In genomic region chr12:91027681-91028080, GRCm38 (mm10) we compare ENCODE assay signal across 15 mouse cellular contexts.
DNase-seq lines count a peak whose midpoint lies in the region; ATAC-seq and TF ChIP-seq lines count a peak whose summit lies in the region.
"Had no signal": no experiment of that assay in that cellular context is flagged by ENCODE, and none has a peak within 500 bp of the region (broad histone marks: within the 10 kb centered on the region; RNA-seq: fewer than 3 reads in every experiment).

No protein-coding gene starts in this region.

- no peak overlapping the region for H3K27ac ChIP-seq in embryonic facial prominence, embryonic 13.5 days
- H3K27ac ChIP-seq in limb, embryonic 14.5 days (replicated peaks; ENCODE audit: low read depth, low read length): no peak overlapping the region
- H3K27ac ChIP-seq in hindbrain, embryonic 14.5 days: no peak overlapping the region
- H3K27ac ChIP-seq in neural tube, embryonic 15.5 days (replicated peaks): no peak overlapping the region
- H3K27ac ChIP-seq: forebrain, embryonic 10.5 days; hindbrain, embryonic 15.5 days; midbrain, embryonic 15.5 days had no signal

- 0 out of 2 replicates have a peak, but pooled peaks have one; percentile 6 for ATAC-seq in embryonic facial prominence, embryonic 13.5 days (ENCODE audit: insufficient number of reproducible peaks, insufficient read depth, low FRiP score, low TSS enrichment, low read depth)
- peak; percentile 44 for ATAC-seq in limb, embryonic 14.5 days (ENCODE audit: low FRiP score, low read depth)
- no peak for ATAC-seq in hindbrain, embryonic 14.5 days (ENCODE audit: low FRiP score)
- no peak for ATAC-seq in neural tube, embryonic 15.5 days (ENCODE audit: low FRiP score)
- ATAC-seq: midbrain, embryonic 15.5 days had no signal

- no peaks in the 10 kb centered on the region for H3K4me1 ChIP-seq in embryonic facial prominence, embryonic 13.5 days
- no peaks in the 10 kb centered on the region for H3K4me1 ChIP-seq in limb, embryonic 14.5 days (ENCODE audit: control insufficient read depth, insufficient read depth, low read length)
- H3K4me1 ChIP-seq in hindbrain, embryonic 14.5 days (replicated peaks; ENCODE audit: control insufficient read depth, insufficient read depth, low read length): no peaks in the 10 kb centered on the region
- no peaks in the 10 kb centered on the region for H3K4me1 ChIP-seq in neural tube, embryonic 15.5 days
- H3K4me1 ChIP-seq: forebrain, embryonic 10.5 days; hindbrain, embryonic 15.5 days; midbrain, embryonic 15.5 days had no signal

- H3K36me3 ChIP-seq in embryonic facial prominence, embryonic 13.5 days: no peaks in the 10 kb centered on the region
- H3K36me3 ChIP-seq in limb, embryonic 14.5 days (ENCODE audit: control insufficient read depth, insufficient read depth, low read length): no peaks in the 10 kb centered on the region
- no peaks in the 10 kb centered on the region for H3K36me3 ChIP-seq in hindbrain, embryonic 14.5 days (replicated peaks; ENCODE audit: control insufficient read depth, insufficient read depth)
- no peaks in the 10 kb centered on the region for H3K36me3 ChIP-seq in neural tube, embryonic 15.5 days
- H3K36me3 ChIP-seq: forebrain, embryonic 10.5 days; hindbrain, embryonic 15.5 days; midbrain, embryonic 15.5 days had no signal

- TF ChIP-seq POLR2A in limb, embryonic 14.5 days (IDR thresholded peaks at IDR 0.05; ENCODE audit: borderline replicate concordance, extremely low read depth, insufficient read depth, insufficient read length): no peak

- H3K4me3 ChIP-seq in embryonic facial prominence, embryonic 13.5 days: no peak overlapping the region
- H3K4me3 ChIP-seq in limb, embryonic 14.5 days (replicated peaks; ENCODE audit: low read length): no peak overlapping the region
- H3K4me3 ChIP-seq in hindbrain, embryonic 14.5 days (replicated peaks; ENCODE audit: low read length): no peak overlapping the region
- no peak overlapping the region for H3K4me3 ChIP-seq in neural tube, embryonic 15.5 days (replicated peaks)
- H3K4me3 ChIP-seq: forebrain, embryonic 10.5 days; hindbrain, embryonic 15.5 days; midbrain, embryonic 15.5 days had no signal

- no peaks in the 10 kb centered on the region for H3K9me3 ChIP-seq in embryonic facial prominence, embryonic 13.5 days
- no peaks in the 10 kb centered on the region for H3K9me3 ChIP-seq in limb, embryonic 14.5 days (ENCODE audit: control insufficient read depth, low read length)
- no peaks in the 10 kb centered on the region for H3K9me3 ChIP-seq in hindbrain, embryonic 14.5 days (ENCODE audit: control insufficient read depth, low read length)
- no peaks in the 10 kb centered on the region for H3K9me3 ChIP-seq in neural tube, embryonic 15.5 days (replicated peaks)
- H3K9me3 ChIP-seq: forebrain, embryonic 10.5 days; hindbrain, embryonic 15.5 days; midbrain, embryonic 15.5 days had no signal

- peak; percentile 5 for DNase-seq in layer of hippocampus, adult 9-11 months
- DNase-seq in layer of hippocampus, postnatal 25 days (ENCODE audit: extremely low spot score in 1 of 2, low spot score in 1 of 2): no peak
- DNase-seq in NIH3T3 (ENCODE audit: low read depth): peak; percentile 62
- peak; percentile 12 for DNase-seq in limb, embryonic 14.5 days (ENCODE audit: low spot score)
- no peak for DNase-seq in hindbrain, embryonic 14.5 days (ENCODE audit: low spot score)
- DNase-seq: adrenal gland, adult 2 months; cerebellum, adult 8-10 months; embryo, embryonic 11 days; right cerebral cortex, postnatal 25 days; thymus, postnatal 14 days had no signal

- 68% methylated on average over 9 of the region's 9 CpGs for WGBS in embryonic facial prominence, embryonic 13.5 days
- WGBS in limb, embryonic 14.5 days: 78% methylated on average over 9 of the region's 9 CpGs
- WGBS in hindbrain, embryonic 14.5 days: 86% methylated on average over 9 of the region's 9 CpGs
- 89% methylated on average over 9 of the region's 9 CpGs for WGBS in neural tube, embryonic 15.5 days

- no peak overlapping the region for H3K4me2 ChIP-seq in embryonic facial prominence, embryonic 13.5 days
- H3K4me2 ChIP-seq in limb, embryonic 14.5 days (replicated peaks; ENCODE audit: low read depth, low read length, severe bottlenecking): no peak overlapping the region
- H3K4me2 ChIP-seq in hindbrain, embryonic 14.5 days (replicated peaks): no peak overlapping the region
- no peak overlapping the region for H3K4me2 ChIP-seq in neural tube, embryonic 15.5 days
- H3K4me2 ChIP-seq: hindbrain, embryonic 15.5 days; midbrain, embryonic 15.5 days had no signal

- no peaks in the 10 kb centered on the region for H3K27me3 ChIP-seq in embryonic facial prominence, embryonic 13.5 days
- H3K27me3 ChIP-seq in limb, embryonic 14.5 days (ENCODE audit: control insufficient read depth, insufficient read depth, low read length): no peaks in the 10 kb centered on the region
- no peaks in the 10 kb centered on the region for H3K27me3 ChIP-seq in hindbrain, embryonic 14.5 days (ENCODE audit: control insufficient read depth, insufficient read depth, low read length)
- H3K27me3 ChIP-seq in neural tube, embryonic 15.5 days (replicated peaks): no peaks in the 10 kb centered on the region
- H3K27me3 ChIP-seq: hindbrain, embryonic 15.5 days; midbrain, embryonic 15.5 days had no signal

- H3K9ac ChIP-seq in embryonic facial prominence, embryonic 13.5 days: no peak overlapping the region
- H3K9ac ChIP-seq in limb, embryonic 14.5 days (ENCODE audit: low read depth, low read length, severe bottlenecking): no peak overlapping the region
- no peak overlapping the region for H3K9ac ChIP-seq in hindbrain, embryonic 14.5 days
- H3K9ac ChIP-seq in neural tube, embryonic 15.5 days (replicated peaks): no peak overlapping the region
- H3K9ac ChIP-seq: hindbrain, embryonic 15.5 days; midbrain, embryonic 15.5 days had no signal

Comparison
In these comparisons a context has a peak if more than half of its experiments do, and no peak if none do; other contexts are left out.
1. DNase-seq: peak in layer of hippocampus, adult 9-11 months (single experiment), NIH3T3 (single experiment) and limb, embryonic 14.5 days (single experiment); none in layer of hippocampus, postnatal 25 days (0 of 2) and hindbrain, embryonic 14.5 days (single experiment).
2. ATAC-seq: peak in embryonic facial prominence, embryonic 13.5 days (single experiment) and limb, embryonic 14.5 days (single experiment); none in hindbrain, embryonic 14.5 days (single experiment) and neural tube, embryonic 15.5 days (single experiment).